Mouse (Mus musculus) forebrain, postnatal 0 days (tissue): Measurements from ENCODE around the gene 6430548M08Rik. TPM values are rescaled to one million over a fixed set of nuclear protein-coding genes. Genes with fewer than 3 reads are reported as not detected.

Experiments
- ATAC-seq: fragments of 200-750 bp; cut with Nextera tagmentation; 2 replicates; pipeline ENCODE4 v1.8.0; 2017; ENCODE audit warnings: mild to moderate bottlenecking, moderate library complexity
- DNase-seq: peaks from one replicate; pipeline ENCODE4 v3.0.0-alpha.2; 2015
- H3K27ac ChIP-seq: fragments of 300-500 bp; sonication (generic); 2 replicates; pipeline ENCODE4 v1.5.1; 2014; ENCODE audit warnings: low read depth, mild to moderate bottlenecking, antibody characterized with exemption, low read length, moderate library complexity, mixed read lengths
- H3K27me3 ChIP-seq: fragments of 300-500 bp; sonication (generic); 2 replicates; pipeline ENCODE4 v1.6.1; 2014; ENCODE audit warnings: mild to moderate bottlenecking, low read length, mixed read lengths; ENCODE audit not compliant: insufficient read depth
- H3K36me3 ChIP-seq: fragments of 300-500 bp; sonication (generic); 2 replicates; pipeline ENCODE4 v1.6.1; 2014; ENCODE audit warnings: mild to moderate bottlenecking, moderate library complexity; ENCODE audit not compliant: insufficient read depth
- H3K4me1 ChIP-seq: fragments of 300-500 bp; sonication (generic); 2 replicates; pipeline ENCODE4 v1.6.1; 2014; ENCODE audit warnings: antibody characterized with exemption; ENCODE audit not compliant: insufficient read depth
- H3K4me2 ChIP-seq: fragments of 300-500 bp; sonication (generic); 2 replicates; pipeline ENCODE4 v1.6.1; 2014; ENCODE audit warnings: low read depth, mild to moderate bottlenecking, moderate library complexity
- H3K4me3 ChIP-seq: fragments of 300-500 bp; sonication (generic); 2 replicates; pipeline ENCODE4 v1.5.1; 2014; ENCODE audit warnings: low read depth, low read length, mixed read lengths
- H3K9ac ChIP-seq: fragments of 300-500 bp; sonication (generic); 2 replicates; pipeline ENCODE4 v1.6.1; 2014; ENCODE audit warnings: mild to moderate bottlenecking
- H3K9me3 ChIP-seq: fragments of 300-500 bp; sonication (generic); 2 replicates; pipeline ENCODE4 v1.6.1; 2016; ENCODE audit warnings: low read length
- CTCF ChIP-seq: sonication (generic); IDR thresholded peaks from 2 replicates; pipeline ENCODE4 v1.5.1; 2016; ENCODE audit warnings: antibody characterized with exemption, control low read depth, low read depth
- WGBS: fragments of 180-500 bp; shearing (Covaris S2); extraction: QIAGEN DNeasy Blood & Tissue Kit; methylation state at CpG from one replicate; pipeline ENCODE4 v1.1.7; 2014; 5-methylcytosine and 5-hydroxymethylcytosine counted together
- polyA plus RNA-seq: library from polyadenylated mRNA; unstranded; fragments of >200 nt; fragmentation: Nextera tagmentation; extraction: Ambion mirVana; gene quantifications from 2 replicates; pipeline ENCODE4 v1.2.1, GENCODE M21; 2015
- total RNA-seq: library from RNA; depleted of rRNA; stranded (reverse); fragments of >200 nt; gene quantifications from 2 replicates; pipeline ENCODE4 v1.2.3, GENCODE M21; 2014

Gene 6430548M08Rik
- total and polyA plus RNA-seq, 2 experiments from 2014 or later: 32.7 to 59.6 TPM

GRCm38 (mm10) chr8:120129547-120129946 lies 15.6 kb downstream of the 6430548M08Rik start:
- no peak overlapping the region for H3K27ac ChIP-seq
- ATAC-seq (peak; percentile 29; the same call in 1 of the 2 replicates), DNase-seq (no peak)
- no peaks in the 10 kb centered on the region for H3K36me3 ChIP-seq
- H3K4me1 ChIP-seq: no peaks in the 10 kb centered on the region
- H3K4me2 ChIP-seq: no peak overlapping the region
- H3K27me3 ChIP-seq: no peaks in the 10 kb centered on the region
- WGBS: 23% methylated on average over 4 of the region's 4 CpGs
- no peak overlapping the region for H3K4me3 ChIP-seq
- H3K9ac ChIP-seq: no peak overlapping the region
- no peaks in the 10 kb centered on the region for H3K9me3 ChIP-seq
- no peak for TF ChIP-seq CTCF

- Histone ChIP-seq H3K4me2 (no peak overlapping the region), H3K4me1 (0 out of 2 replicates have a peak, but pooled peaks cover under 1% of the 10 kb centered on the region), H3K9ac (no peak overlapping the region), H3K9me3 (no peaks in the 10 kb centered on the region), H3K27me3 (no peaks in the 10 kb centered on the region), H3K27ac (no peak overlapping the region), H3K4me3 (no peak overlapping the region), H3K36me3 (no peaks in the 10 kb centered on the region)
- DNase-seq (no peak), ATAC-seq (no peak)
- TF ChIP-seq CTCF: no peak
- WGBS: 79% methylated on average over 8 of the region's 8 CpGs
Observed at GRCm38 (mm10) chr8:120131158-120131557, 17.2 kb downstream of the 6430548M08Rik start.

- WGBS: 80% methylated on average over 7 of the region's 7 CpGs
- no peak overlapping the region for H3K4me2 ChIP-seq
- no peak overlapping the region for H3K4me3 ChIP-seq
- ATAC-seq: no peak
- DNase-seq: no peak
- H3K36me3 ChIP-seq: no peaks in the 10 kb centered on the region
- no peak overlapping the region for H3K27ac ChIP-seq
- no peak overlapping the region for H3K9ac ChIP-seq
- 0 out of 2 replicates have a peak, but pooled peaks cover 5% of the 10 kb centered on the region for H3K4me1 ChIP-seq
- H3K9me3 ChIP-seq: no peaks in the 10 kb centered on the region
- no peaks in the 10 kb centered on the region for H3K27me3 ChIP-seq
- no peak for TF ChIP-seq CTCF
Observed at GRCm38 (mm10) chr8:120133169-120133568, 19.2 kb downstream of the 6430548M08Rik start.

- H3K9ac ChIP-seq: no peak overlapping the region
- no peak for ATAC-seq
- H3K4me3 ChIP-seq: no peak overlapping the region
- 0 out of 2 replicates have a peak, but pooled peaks cover 5% of the 10 kb centered on the region for H3K4me1 ChIP-seq
- no peak overlapping the region for H3K4me2 ChIP-seq
- no peaks in the 10 kb centered on the region for H3K36me3 ChIP-seq
- no peak for DNase-seq
- no peaks in the 10 kb centered on the region for H3K9me3 ChIP-seq
- no peaks in the 10 kb centered on the region for H3K27me3 ChIP-seq
- WGBS: 93% methylated on average over 7 of the region's 7 CpGs
- no peak for TF ChIP-seq CTCF
- H3K27ac ChIP-seq: peak overlapping the region; percentile 66; the same call in 1 of the 2 replicates
Observed at GRCm38 (mm10) chr8:120135687-120136086, 21.7 kb downstream of the 6430548M08Rik start.

- peak; percentile 83 for ATAC-seq
- DNase-seq: peak; percentile 85
- H3K27ac ChIP-seq: peak overlapping the region; percentile 66
Observed at GRCm38 (mm10) chr8:120136618-120137017, 22.7 kb downstream of the 6430548M08Rik start.

GRCm38 (mm10) chr8:120138958-120139357 lies 25.0 kb downstream of the 6430548M08Rik start:
- no peak overlapping the region for H3K4me2 ChIP-seq
- 93% methylated on average over 2 of the region's 2 CpGs for whole genome bisulfite sequencing

More at GRCm38 (mm10) chr8:120136618-120137017, 22.7 kb downstream of the 6430548M08Rik start:
- H3K4me2 ChIP-seq: no peak overlapping the region
- WGBS: 30% methylated on average over 7 of the region's 7 CpGs
- 0 out of 2 replicates have a peak, but pooled peaks cover 5% of the 10 kb centered on the region for H3K4me1 ChIP-seq
- H3K27me3 ChIP-seq: no peaks in the 10 kb centered on the region
- no peak overlapping the region for H3K9ac ChIP-seq
- H3K4me3 ChIP-seq: no peak overlapping the region
- TF ChIP-seq CTCF: peak; percentile 58
- no peaks in the 10 kb centered on the region for H3K36me3 ChIP-seq
- no peaks in the 10 kb centered on the region for H3K9me3 ChIP-seq

GRCm38 (mm10) chr8:120140769-120141168 lies 26.8 kb downstream of the 6430548M08Rik start:
- no peaks in the 10 kb centered on the region for H3K27me3 ChIP-seq
- no peak for DNase-seq
- H3K4me3 ChIP-seq: no peak overlapping the region
- 65% methylated on average over 3 of the region's 3 CpGs for WGBS
- H3K4me2 ChIP-seq: no peak overlapping the region
- no peak for ATAC-seq
- no peak overlapping the region for H3K27ac ChIP-seq
- H3K9me3 ChIP-seq: no peaks in the 10 kb centered on the region
- no peak for TF ChIP-seq CTCF
- peaks cover 18% of the 10 kb centered on the region for H3K4me1 ChIP-seq
- H3K36me3 ChIP-seq: 0 out of 2 replicates have a peak, but pooled peaks cover 2% of the 10 kb centered on the region
- H3K9ac ChIP-seq: no peak overlapping the region

More at GRCm38 (mm10) chr8:120138958-120139357, 25.0 kb downstream of the 6430548M08Rik start:
- H3K9me3 ChIP-seq: no peaks in the 10 kb centered on the region
- H3K9ac ChIP-seq: no peak overlapping the region
- TF ChIP-seq CTCF: no peak
- H3K4me3 ChIP-seq: no peak overlapping the region
- DNase-seq (no peak), ATAC-seq (no peak)
- peaks cover 8% of the 10 kb centered on the region; the same call in 1 of the 2 replicates for H3K4me1 ChIP-seq
- no peaks in the 10 kb centered on the region for H3K36me3 ChIP-seq
- H3K27ac ChIP-seq: no peak overlapping the region
- no peaks in the 10 kb centered on the region for H3K27me3 ChIP-seq
